Mouse (Mus musculus) heart, embryonic 12.5 days (tissue): ENCODE data around the gene Slc6a18. TPM values are rescaled to one million over a fixed set of nuclear protein-coding genes. Genes with fewer than 3 reads are reported as not detected.

Experiments
- ATAC-seq: fragments of 200-750 bp; cut with Nextera tagmentation; 2 replicates; pipeline ENCODE4 v1.8.0; 2017; ENCODE audit warnings: moderate TSS enrichment, moderate library complexity; ENCODE audit not compliant: insufficient number of reproducible peaks, low FRiP score
- H3K27ac ChIP-seq: fragments of 300-500 bp; sonication (generic); 2 replicates; pipeline ENCODE4 v1.5.1; 2016; ENCODE audit warnings: mild to moderate bottlenecking, moderate library complexity; ENCODE audit not compliant: poor library complexity, severe bottlenecking
- H3K27me3 ChIP-seq: fragments of 300-500 bp; sonication (generic); replicated peaks from 2 replicates; pipeline ENCODE4 v1.6.1; 2016; ENCODE audit warnings: mild to moderate bottlenecking, moderate library complexity
- H3K36me3 ChIP-seq: fragments of 300-500 bp; sonication (generic); 2 replicates; pipeline ENCODE4 v1.6.1; 2016; ENCODE audit warnings: mild to moderate bottlenecking, moderate library complexity
- H3K4me1 ChIP-seq: fragments of 300-500 bp; sonication (generic); replicated peaks from 2 replicates; pipeline ENCODE4 v1.6.1; 2016; ENCODE audit warnings: mild to moderate bottlenecking
- H3K4me2 ChIP-seq: fragments of 300-500 bp; sonication (generic); 2 replicates; pipeline ENCODE4 v1.6.1; 2016; ENCODE audit warnings: mild to moderate bottlenecking, moderate library complexity
- H3K4me3 ChIP-seq: fragments of 300-500 bp; sonication (generic); 2 replicates; pipeline ENCODE4 v1.5.1; 2016; ENCODE audit warnings: mild to moderate bottlenecking
- H3K9ac ChIP-seq: fragments of 300-500 bp; sonication (generic); 2 replicates; pipeline ENCODE4 v1.6.1; 2016; ENCODE audit warnings: mild to moderate bottlenecking, moderate library complexity
- H3K9me3 ChIP-seq: fragments of 300-500 bp; sonication (generic); replicated peaks from 2 replicates; pipeline ENCODE4 v1.6.1; 2016; ENCODE audit warnings: mild to moderate bottlenecking, moderate library complexity
- WGBS: fragments of 180-500 bp; shearing (Covaris S2); methylation state at CpG from one replicate; pipeline ENCODE4 v1.1.7; 2016; 5-methylcytosine and 5-hydroxymethylcytosine counted together
- polyA plus RNA-seq: library from polyadenylated mRNA; unstranded; fragments of >200 nt; fragmentation: Nextera tagmentation; extraction: Ambion mirVana; gene quantifications from 2 replicates; pipeline ENCODE4 v1.2.1, GENCODE M21; 2016

The Slc6a18 gene
- polyA plus RNA-seq, 1 experiment from 2014 or later, result not detected

- Histone ChIP-seq H3K4me3 (no peak overlapping the region), H3K36me3 (no peaks in the 10 kb centered on the region), H3K9me3 (no peaks in the 10 kb centered on the region), H3K27ac (no peak overlapping the region), H3K4me1 (no peaks in the 10 kb centered on the region), H3K27me3 (peaks cover 5% of the 10 kb centered on the region; the same call in 1 of the 2 replicates), H3K9ac (no peak overlapping the region), H3K4me2 (no peak overlapping the region)
- 62% methylated on average over 3 of the region's 3 CpGs for WGBS
- no peak for ATAC-seq
Measured at GRCm38 (mm10) chr13:73687601-73688000, 9.8 kb upstream of the Slc6a18 start.

- Histone ChIP-seq H3K36me3 (no peaks in the 10 kb centered on the region), H3K4me3 (no peak overlapping the region), H3K4me2 (no peak overlapping the region), H3K9ac (no peak overlapping the region), H3K4me1 (no peaks in the 10 kb centered on the region), H3K27me3 (no peaks in the 10 kb centered on the region), H3K9me3 (no peaks in the 10 kb centered on the region), H3K27ac (no peak overlapping the region)
- no peak for ATAC-seq
- WGBS, result 74% methylated on average over 6 of the region's 6 CpGs
Measured at GRCm38 (mm10) chr13:73685502-73685901, 7.7 kb upstream of the Slc6a18 start.

GRCm38 (mm10) chr13:73684412-73684811 lies 6.6 kb upstream of the Slc6a18 start:
- WGBS, result 76% methylated on average over 1 of the region's 1 CpGs
- no peak overlapping the region for H3K9ac ChIP-seq
- no peak for ATAC-seq
- no peak overlapping the region for H3K4me3 ChIP-seq
- no peak overlapping the region for H3K27ac ChIP-seq
- H3K9me3 ChIP-seq, result no peaks in the 10 kb centered on the region
- no peak overlapping the region for H3K4me2 ChIP-seq
- 0 out of 2 replicates have a peak, but pooled peaks cover 3% of the 10 kb centered on the region for H3K27me3 ChIP-seq
- no peaks in the 10 kb centered on the region for H3K36me3 ChIP-seq
- no peaks in the 10 kb centered on the region for H3K4me1 ChIP-seq

- Histone ChIP-seq H3K9ac (no peak overlapping the region), H3K4me2 (no peak overlapping the region), H3K27ac (no peak overlapping the region), H3K9me3 (no peaks in the 10 kb centered on the region), H3K27me3 (0 out of 2 replicates have a peak, but pooled peaks cover 3% of the 10 kb centered on the region), H3K4me3 (no peak overlapping the region), H3K36me3 (no peaks in the 10 kb centered on the region), H3K4me1 (no peaks in the 10 kb centered on the region)
- no peak for ATAC-seq
- WGBS, result 77% methylated on average over 11 of the region's 11 CpGs
Measured at GRCm38 (mm10) chr13:73683682-73684081, 5.9 kb upstream of the Slc6a18 start.

GRCm38 (mm10) chr13:73682226-73682625 lies 4.4 kb upstream of the Slc6a18 start:
- no peak overlapping the region for H3K27ac ChIP-seq
- H3K36me3 ChIP-seq, result no peaks in the 10 kb centered on the region
- WGBS, result 89% methylated on average over 2 of the region's 2 CpGs
- no peak overlapping the region for H3K9ac ChIP-seq
- ATAC-seq, result no peak
- no peak overlapping the region for H3K4me2 ChIP-seq
- no peaks in the 10 kb centered on the region for H3K4me1 ChIP-seq
- 0 out of 2 replicates have a peak, but pooled peaks cover 3% of the 10 kb centered on the region for H3K27me3 ChIP-seq
- no peak overlapping the region for H3K4me3 ChIP-seq
- H3K9me3 ChIP-seq, result no peaks in the 10 kb centered on the region

GRCm38 (mm10) chr13:73680394-73680793 lies 2.6 kb upstream of the Slc6a18 start:
- Histone ChIP-seq H3K27ac (no peak overlapping the region), H3K9me3 (no peaks in the 10 kb centered on the region), H3K4me3 (no peak overlapping the region), H3K9ac (no peak overlapping the region), H3K4me2 (no peak overlapping the region), H3K36me3 (no peaks in the 10 kb centered on the region), H3K4me1 (no peaks in the 10 kb centered on the region), H3K27me3 (0 out of 2 replicates have a peak, but pooled peaks cover 3% of the 10 kb centered on the region)
- ATAC-seq, result no peak
- WGBS, result 15% methylated on average over 1 of the region's 1 CpGs

GRCm38 (mm10) chr13:73679311-73679710 lies 1.5 kb upstream of the Slc6a18 start:
- 59% methylated on average over 2 of the region's 2 CpGs for WGBS
- H3K4me3 ChIP-seq, result no peak overlapping the region
- H3K4me1 ChIP-seq, result no peaks in the 10 kb centered on the region
- H3K9me3 ChIP-seq, result no peaks in the 10 kb centered on the region
- 0 out of 2 replicates have a peak, but pooled peaks cover 6% of the 10 kb centered on the region for H3K27me3 ChIP-seq
- H3K27ac ChIP-seq, result no peak overlapping the region
- no peak overlapping the region for H3K4me2 ChIP-seq
- no peak overlapping the region for H3K9ac ChIP-seq
- ATAC-seq, result no peak
- H3K36me3 ChIP-seq, result no peaks in the 10 kb centered on the region

- Histone ChIP-seq H3K9ac (no peak overlapping the region), H3K4me2 (no peak overlapping the region), H3K4me1 (no peaks in the 10 kb centered on the region), H3K27me3 (peaks cover 13% of the 10 kb centered on the region; the same call in 1 of the 2 replicates), H3K4me3 (no peak overlapping the region), H3K9me3 (no peaks in the 10 kb centered on the region), H3K36me3 (no peaks in the 10 kb centered on the region), H3K27ac (no peak overlapping the region)
- WGBS, result 81% methylated on average over 7 of the region's 7 CpGs
- ATAC-seq, result no peak
Measured at GRCm38 (mm10) chr13:73675161-73675560, 2.7 kb downstream of the Slc6a18 start.

- H3K4me2 ChIP-seq, result no peak overlapping the region
- no peak overlapping the region for H3K27ac ChIP-seq
- ATAC-seq, result no peak
- no peaks in the 10 kb centered on the region for H3K9me3 ChIP-seq
- no peaks in the 10 kb centered on the region for H3K36me3 ChIP-seq
- 72% methylated on average over 2 of the region's 2 CpGs for WGBS
- H3K27me3 ChIP-seq, result peaks cover 11% of the 10 kb centered on the region
- no peaks in the 10 kb centered on the region for H3K4me1 ChIP-seq
- no peak overlapping the region for H3K4me3 ChIP-seq
- no peak overlapping the region for H3K9ac ChIP-seq
Measured at GRCm38 (mm10) chr13:73660163-73660695, 17.6 kb downstream of the Slc6a18 start.

- ATAC-seq, result no peak
- H3K9me3 ChIP-seq, result no peaks in the 10 kb centered on the region
- no peak overlapping the region for H3K4me3 ChIP-seq
- H3K4me2 ChIP-seq, result no peak overlapping the region
- WGBS, result 35% methylated on average over 2 of the region's 2 CpGs
- no peak overlapping the region for H3K27ac ChIP-seq
- no peak overlapping the region for H3K9ac ChIP-seq
- H3K36me3 ChIP-seq, result no peaks in the 10 kb centered on the region
- H3K4me1 ChIP-seq, result no peaks in the 10 kb centered on the region
- peaks cover 11% of the 10 kb centered on the region for H3K27me3 ChIP-seq
Measured at GRCm38 (mm10) chr13:73658953-73659352, 18.9 kb downstream of the Slc6a18 start.

GRCm38 (mm10) chr13:73654976-73655375 lies 22.8 kb downstream of the Slc6a18 start:
- 77% methylated on average over 3 of the region's 3 CpGs for WGBS

GRCm38 (mm10) chr13:73653266-73653665 lies 24.6 kb downstream of the Slc6a18 start:
- no peak overlapping the region for H3K4me2 ChIP-seq
- no peaks in the 10 kb centered on the region; the same call in 1 of the 2 replicates for H3K36me3 ChIP-seq
- peaks cover 7% of the 10 kb centered on the region for H3K27me3 ChIP-seq
- H3K9ac ChIP-seq, result no peak overlapping the region
- no peaks in the 10 kb centered on the region for H3K9me3 ChIP-seq
- H3K4me1 ChIP-seq, result no peaks in the 10 kb centered on the region
- 80% methylated on average over 3 of the region's 3 CpGs for WGBS
- ATAC-seq, result no peak
- no peak overlapping the region for H3K27ac ChIP-seq
- no peak overlapping the region for H3K4me3 ChIP-seq

More at GRCm38 (mm10) chr13:73654976-73655375, 22.8 kb downstream of the Slc6a18 start:
- ATAC-seq, result no peak
- Histone ChIP-seq H3K27ac (no peak overlapping the region), H3K4me1 (no peaks in the 10 kb centered on the region), H3K4me3 (no peak overlapping the region), H3K4me2 (no peak overlapping the region), H3K9ac (no peak overlapping the region), H3K27me3 (peaks cover 11% of the 10 kb centered on the region), H3K9me3 (no peaks in the 10 kb centered on the region), H3K36me3 (no peaks in the 10 kb centered on the region)
